Mouse (Mus musculus): ENCODE measurements at regions not wholly inside any gene's neighbourhood (a gene's known extent, or its start where the extent isn't known, plus 50 kb on each side); places are given as distances from the start of the nearest gene placed in this dataset.
"Not testable (repeated sequence)": the region's sequence is repeated elsewhere in the genome, so short reads cannot be mapped to it uniquely, and the experiment has no call there.

DNA sequence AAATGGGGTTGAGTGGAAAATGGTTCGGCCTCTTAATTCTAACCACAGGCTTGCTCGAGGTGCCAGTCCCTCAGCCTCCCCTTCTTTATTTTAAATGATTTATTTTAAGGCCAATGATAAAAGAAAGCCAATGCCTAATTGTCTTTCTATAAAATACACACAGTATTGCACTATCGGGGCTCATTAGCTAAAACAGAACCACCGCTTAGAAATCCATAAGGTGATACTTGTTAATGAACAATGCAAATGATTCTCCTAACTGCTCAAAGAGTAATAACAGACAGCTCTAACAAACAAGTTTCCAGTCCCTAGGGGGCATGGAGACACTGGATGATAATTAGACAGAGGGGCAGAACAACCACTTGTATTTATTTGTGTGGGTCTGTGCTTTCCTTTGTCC is 58.8 kb downstream of the Emx2 start:
- Histone ChIP-seq H3K4me1 (0 out of 2 replicates have a peak, but pooled peaks cover 2% of the 10 kb centered on the region), H3K27ac (no peak overlapping the region), H3K4me2 (no peak overlapping the region), H3K27me3 (no peaks in the 10 kb centered on the region), H3K4me3 (replicated peaks) (no peak overlapping the region), H3K9me3 (replicated peaks) (no peaks in the 10 kb centered on the region), H3K36me3 (no peaks in the 10 kb centered on the region), H3K9ac (no peak overlapping the region)
- no peak for ATAC-seq (replicated peaks; ENCODE audit: low FRiP score)
- WGBS = 88% methylated on average over 4 of the region's 4 CpGs

- H3K27ac ChIP-seq = no peak overlapping the region
- H3K4me1 ChIP-seq = 0 out of 2 replicates have a peak, but pooled peaks cover 3% of the 10 kb centered on the region
- H3K9ac ChIP-seq = no peak overlapping the region
- WGBS = 81% methylated on average over 3 of the region's 3 CpGs
- H3K9me3 ChIP-seq (replicated peaks) = no peaks in the 10 kb centered on the region
- H3K27me3 ChIP-seq = no peaks in the 10 kb centered on the region
- H3K4me3 ChIP-seq (replicated peaks) = no peak overlapping the region
- no peak overlapping the region for H3K4me2 ChIP-seq
- no peaks in the 10 kb centered on the region for H3K36me3 ChIP-seq
- no peak for ATAC-seq (replicated peaks; ENCODE audit: low FRiP score)
Observed at GRCm38 (mm10) chr19:59519156-59519555, 61.0 kb downstream of the Emx2 start.

- ATAC-seq (replicated peaks; ENCODE audit: low FRiP score) = peak; percentile 46; the same call in 1 of the 2 replicates
- Histone ChIP-seq H3K27ac (0 out of 2 replicates have a peak overlapping the region, but pooled peaks have one; percentile 6), H3K36me3 (no peaks in the 10 kb centered on the region), H3K27me3 (no peaks in the 10 kb centered on the region), H3K9ac (no peak overlapping the region), H3K4me1 (0 out of 2 replicates have a peak, but pooled peaks cover 3% of the 10 kb centered on the region), H3K4me3 (replicated peaks) (no peak overlapping the region), H3K9me3 (replicated peaks) (no peaks in the 10 kb centered on the region), H3K4me2 (no peak overlapping the region)
- 70% methylated on average over 11 of the region's 11 CpGs for WGBS
Observed at GRCm38 (mm10) chr19:59522176-59522575, 64.0 kb downstream of the Emx2 start.

DNA sequence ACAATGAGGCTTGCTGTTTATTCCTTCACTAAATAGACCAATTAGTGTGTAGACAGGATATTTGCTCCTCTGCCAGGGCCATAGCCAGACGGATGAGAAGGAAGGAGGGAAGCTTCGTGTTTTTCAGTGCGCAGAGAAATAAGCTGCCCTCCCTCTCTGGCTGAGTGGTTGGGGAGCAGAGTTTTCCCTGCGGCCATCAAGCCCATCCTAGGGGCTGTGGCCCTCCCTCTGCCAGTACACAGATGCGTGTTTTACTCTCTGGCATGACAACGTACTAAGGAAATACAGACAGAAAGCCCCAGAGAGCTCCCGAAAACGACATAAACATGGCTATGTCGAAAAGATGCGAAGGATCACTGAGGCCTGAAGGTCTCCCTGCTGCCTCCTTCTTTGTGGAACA is 65.2 kb downstream of the Emx2 start:
- Histone ChIP-seq H3K4me2 (no peak overlapping the region), H3K4me1 (0 out of 2 replicates have a peak, but pooled peaks cover 3% of the 10 kb centered on the region), H3K4me3 (replicated peaks) (no peak overlapping the region), H3K9ac (no peak overlapping the region), H3K36me3 (no peaks in the 10 kb centered on the region), H3K9me3 (replicated peaks) (no peaks in the 10 kb centered on the region), H3K27me3 (no peaks in the 10 kb centered on the region), H3K27ac (no peak overlapping the region)
- 59% methylated on average over 10 of the region's 10 CpGs for WGBS
- ATAC-seq (replicated peaks; ENCODE audit: low FRiP score) = no peak

DNA sequence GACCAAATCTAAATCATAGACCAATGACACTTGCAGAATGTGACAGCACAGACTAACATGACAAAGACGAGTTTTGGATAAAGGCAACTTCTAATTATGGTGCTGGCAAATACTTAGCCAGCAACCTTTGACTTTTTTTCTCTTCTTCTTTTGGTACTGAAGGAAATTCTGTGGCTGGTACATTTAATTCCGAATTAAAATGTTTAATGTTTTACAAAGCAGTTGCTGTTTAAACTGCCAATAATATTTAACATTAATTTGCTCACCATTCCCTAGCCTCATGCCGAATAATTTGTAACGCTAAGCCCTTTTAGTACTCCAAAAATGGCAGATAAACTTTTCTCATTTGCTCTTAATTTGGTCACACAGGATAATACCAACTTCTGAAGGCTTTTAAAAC is 105.9 kb downstream of the Emx2 start:
- no peak for ATAC-seq (replicated peaks; ENCODE audit: low FRiP score)
- no peaks in the 10 kb centered on the region for H3K9me3 ChIP-seq (replicated peaks)
- H3K9ac ChIP-seq = no peak overlapping the region
- no peak overlapping the region for H3K4me3 ChIP-seq (replicated peaks)
- no peaks in the 10 kb centered on the region for H3K4me1 ChIP-seq
- WGBS = 73% methylated on average over 4 of the region's 4 CpGs
- H3K27me3 ChIP-seq = no peaks in the 10 kb centered on the region
- no peak overlapping the region for H3K4me2 ChIP-seq
- no peaks in the 10 kb centered on the region for H3K36me3 ChIP-seq
- H3K27ac ChIP-seq = no peak overlapping the region

GRCm38 (mm10) chr19:59568907-59569306 is 110.7 kb downstream of the Emx2 start:
- Histone ChIP-seq H3K9ac (no peak overlapping the region), H3K4me2 (no peak overlapping the region), H3K27me3 (no peaks in the 10 kb centered on the region), H3K27ac (no peak overlapping the region), H3K36me3 (no peaks in the 10 kb centered on the region), H3K4me3 (replicated peaks) (no peak overlapping the region), H3K9me3 (replicated peaks) (no peaks in the 10 kb centered on the region), H3K4me1 (no peaks in the 10 kb centered on the region)
- ATAC-seq (replicated peaks; ENCODE audit: low FRiP score) = peak; percentile 73; the same call in 1 of the 2 replicates

DNA sequence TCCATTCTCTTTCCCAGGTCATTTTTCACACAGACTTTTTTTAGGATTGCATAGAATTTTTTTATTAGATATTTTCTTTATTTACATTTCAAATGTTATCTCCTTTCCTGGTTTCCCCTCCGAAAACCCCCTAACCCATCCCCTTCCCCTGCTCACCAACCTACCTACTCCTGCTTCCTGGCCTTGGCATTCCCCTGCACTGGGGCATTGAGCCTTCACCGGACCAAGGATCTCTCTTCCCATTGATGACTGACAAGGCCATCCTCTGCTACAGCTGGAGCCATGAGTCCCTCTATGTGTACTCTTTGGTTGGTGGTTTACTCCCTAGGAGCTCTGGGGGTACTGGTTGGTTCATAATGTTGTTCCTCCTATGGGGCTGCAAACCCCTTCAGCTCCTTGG is 111.4 kb downstream of the Emx2 start:
- WGBS = 85% methylated on average over 2 of the region's 2 CpGs
- H3K27me3 ChIP-seq; H3K36me3 ChIP-seq; H3K4me3 ChIP-seq (replicated peaks); H3K4me2 ChIP-seq; H3K4me1 ChIP-seq; H3K9ac ChIP-seq; H3K27ac ChIP-seq; H3K9me3 ChIP-seq (replicated peaks); ATAC-seq (replicated peaks; ENCODE audit: low FRiP score): not testable (repeated sequence)

DNA sequence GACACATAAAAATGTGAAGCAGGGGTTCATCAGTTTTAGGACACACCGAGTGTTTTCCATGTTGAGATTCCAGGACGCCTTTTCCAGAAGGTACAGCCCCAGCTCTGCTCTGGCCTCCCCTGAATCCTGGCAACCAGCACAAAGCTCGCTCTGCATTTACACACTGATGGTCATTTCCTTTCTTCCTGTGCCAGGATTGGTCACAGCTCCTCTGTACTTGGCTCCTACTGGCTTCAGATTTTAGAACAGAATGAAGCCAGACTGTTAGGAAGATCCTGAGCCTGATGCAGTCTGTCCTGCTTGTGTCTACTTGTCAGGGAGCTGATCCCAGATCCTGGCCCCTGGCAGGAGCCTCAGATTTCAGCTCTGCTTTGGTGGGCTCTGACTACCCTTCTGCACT is 116.2 kb downstream of the Emx2 start:
- H3K9me3 ChIP-seq (replicated peaks) = no peaks in the 10 kb centered on the region
- H3K9ac ChIP-seq = no peak overlapping the region
- no peak overlapping the region for H3K4me3 ChIP-seq (replicated peaks)
- no peaks in the 10 kb centered on the region for H3K36me3 ChIP-seq
- no peaks in the 10 kb centered on the region for H3K4me1 ChIP-seq
- no peaks in the 10 kb centered on the region for H3K27me3 ChIP-seq
- 72% methylated on average over 3 of the region's 3 CpGs for whole genome bisulfite sequencing
- H3K4me2 ChIP-seq = no peak overlapping the region
- no peak for ATAC-seq (replicated peaks; ENCODE audit: low FRiP score)
- H3K27ac ChIP-seq = no peak overlapping the region

DNA sequence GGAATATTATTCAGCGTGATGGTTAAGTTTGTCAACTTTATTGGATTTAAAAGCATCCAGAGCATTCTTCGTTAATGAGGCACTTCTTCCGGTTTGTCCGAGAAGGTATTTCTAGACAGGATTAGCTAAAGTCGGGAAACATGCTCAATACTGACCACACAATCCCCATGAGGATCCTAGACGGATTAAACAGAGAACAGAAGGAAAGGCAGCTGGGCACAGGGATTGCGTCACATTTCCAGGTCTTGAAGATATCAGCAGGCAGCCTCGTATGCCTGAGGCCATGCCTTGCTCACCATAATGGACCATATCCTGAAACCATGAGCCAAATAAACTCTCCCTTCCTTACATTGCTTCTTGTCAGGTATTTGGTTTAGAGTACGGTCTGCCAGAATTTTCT is 119.7 kb downstream of the Emx2 start:
- 0 out of 2 replicates have a peak, but pooled peaks cover 6% of the 10 kb centered on the region for H3K4me1 ChIP-seq
- no peak overlapping the region for H3K27ac ChIP-seq
- H3K4me2 ChIP-seq = no peak overlapping the region
- no peak for ATAC-seq (replicated peaks; ENCODE audit: low FRiP score)
- WGBS = 81% methylated on average over 9 of the region's 9 CpGs
- no peaks in the 10 kb centered on the region for H3K36me3 ChIP-seq
- no peak overlapping the region for H3K4me3 ChIP-seq (replicated peaks)
- no peaks in the 10 kb centered on the region for H3K9me3 ChIP-seq (replicated peaks)
- H3K27me3 ChIP-seq = no peaks in the 10 kb centered on the region
- no peak overlapping the region for H3K9ac ChIP-seq

DNA sequence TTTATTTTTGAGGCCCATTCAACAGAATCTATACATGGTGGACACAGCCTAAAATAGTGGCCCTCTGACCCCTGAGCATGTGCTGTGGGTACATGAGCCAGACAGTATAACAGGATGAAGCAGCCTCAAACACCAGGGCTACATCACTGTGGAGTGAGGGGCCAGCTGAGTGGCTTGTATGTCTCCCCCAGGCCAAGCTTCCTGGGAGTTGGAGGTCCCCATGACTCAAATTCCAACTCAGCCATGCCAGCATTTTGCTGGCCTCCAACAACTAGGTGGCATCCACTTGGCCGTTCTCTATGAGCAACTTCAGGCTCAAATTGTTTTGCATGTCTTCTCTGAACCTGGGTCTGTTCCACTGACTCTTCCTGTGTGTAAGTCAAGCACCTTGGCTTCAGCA is 121.5 kb downstream of the Emx2 start:
- no peak overlapping the region for H3K4me2 ChIP-seq

DNA sequence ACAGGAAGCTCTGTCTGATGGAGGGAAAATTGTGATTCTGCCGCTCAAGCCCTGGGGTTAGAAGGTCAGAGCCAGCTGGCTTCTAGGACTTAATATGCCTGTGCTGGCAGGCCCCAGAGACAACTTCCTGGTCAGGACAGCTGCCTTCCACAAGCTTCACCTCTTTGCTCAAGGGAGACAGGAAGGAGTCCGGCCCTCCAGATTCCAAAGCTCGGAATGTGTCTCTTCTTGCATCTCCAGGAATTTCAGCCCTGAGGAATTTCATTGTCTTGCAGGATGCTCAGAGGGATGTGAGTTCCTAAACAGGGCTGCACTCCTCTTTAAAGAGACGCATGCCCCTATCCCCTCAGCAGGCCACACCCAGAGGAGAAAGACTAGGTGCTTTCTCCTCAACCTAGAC is 127.7 kb downstream of the Emx2 start:
- Histone ChIP-seq H3K4me1 (peaks cover 34% of the 10 kb centered on the region), H3K9ac (no peak overlapping the region), H3K36me3 (no peaks in the 10 kb centered on the region), H3K9me3 (replicated peaks) (no peaks in the 10 kb centered on the region), H3K4me3 (replicated peaks) (no peak overlapping the region), H3K4me2 (no peak overlapping the region), H3K27me3 (no peaks in the 10 kb centered on the region), H3K27ac (no peak overlapping the region)
- 44% methylated on average over 4 of the region's 4 CpGs for WGBS
- ATAC-seq (replicated peaks; ENCODE audit: low FRiP score) = no peak

More for the DNA sequence above, 121.5 kb downstream of the Emx2 start:
- H3K4me1 ChIP-seq = 0 out of 2 replicates have a peak, but pooled peaks cover 6% of the 10 kb centered on the region
- ATAC-seq (replicated peaks; ENCODE audit: low FRiP score) = no peak
- no peak overlapping the region for H3K9ac ChIP-seq
- no peaks in the 10 kb centered on the region for H3K27me3 ChIP-seq
- H3K4me3 ChIP-seq (replicated peaks) = no peak overlapping the region
- H3K27ac ChIP-seq = no peak overlapping the region
- H3K36me3 ChIP-seq = no peaks in the 10 kb centered on the region
- H3K9me3 ChIP-seq (replicated peaks) = no peaks in the 10 kb centered on the region
- 98% methylated on average over 1 of the region's 1 CpGs for WGBS

DNA sequence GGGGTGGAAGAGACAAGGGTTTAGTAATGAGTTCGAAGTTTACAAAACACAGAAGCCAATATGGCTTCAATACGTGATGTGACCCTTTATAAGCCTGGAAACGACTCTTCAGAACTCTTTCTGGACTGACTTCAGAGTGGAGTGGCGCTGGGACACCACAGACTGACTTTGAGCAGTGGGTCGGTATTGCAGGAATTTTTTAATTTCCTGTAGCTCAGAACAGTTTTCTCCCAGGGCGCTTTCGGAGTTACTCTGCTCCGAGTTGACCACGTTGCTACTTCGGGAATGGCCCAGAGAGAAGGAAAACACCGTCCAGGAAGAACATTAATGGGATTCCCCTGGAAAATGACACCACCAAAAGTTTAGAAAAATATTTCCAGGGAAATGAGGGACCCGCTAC is 129.1 kb downstream of the Emx2 start:
- no peaks in the 10 kb centered on the region for H3K9me3 ChIP-seq (replicated peaks)
- 0 out of 2 replicates have a peak overlapping the region, but pooled peaks have one; percentile 20 for H3K27ac ChIP-seq
- 35% methylated on average over 12 of the region's 12 CpGs for WGBS

DNA sequence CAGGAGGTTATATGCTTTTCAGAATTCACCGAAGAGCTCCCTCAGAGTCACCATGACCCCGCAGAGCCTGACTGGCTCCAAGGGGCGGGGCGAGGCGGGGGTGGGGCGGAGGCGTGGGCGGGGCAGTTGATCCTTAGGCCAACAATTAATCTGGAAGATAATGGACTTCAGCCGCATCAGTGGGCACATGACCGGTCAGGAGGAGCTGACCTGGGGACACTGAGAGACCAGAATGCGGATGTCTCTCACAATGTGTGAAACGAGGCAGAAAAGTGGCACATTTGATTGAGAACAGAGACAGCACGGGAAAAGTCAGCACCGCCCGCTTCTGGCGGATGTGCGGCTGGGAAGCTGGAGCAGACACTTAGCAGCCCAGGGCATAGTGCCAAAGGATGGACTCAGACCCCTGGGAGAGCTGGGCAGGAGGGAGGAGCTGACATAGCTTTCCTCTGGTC is 129.9 kb downstream of the Emx2 start:
- H3K4me3 ChIP-seq (replicated peaks) = peak overlapping the region; percentile 38
- no peaks in the 10 kb centered on the region for H3K27me3 ChIP-seq
- no peaks in the 10 kb centered on the region for H3K9me3 ChIP-seq (replicated peaks)
- H3K27ac ChIP-seq = peak overlapping the region; percentile 85
- ATAC-seq (replicated peaks; ENCODE audit: low FRiP score) = peak; percentile 88
- H3K36me3 ChIP-seq = no peaks in the 10 kb centered on the region
- peaks cover 34% of the 10 kb centered on the region for H3K4me1 ChIP-seq
- 4% methylated on average over 17 of the region's 17 CpGs for WGBS
- 0 out of 2 replicates have a peak overlapping the region, but pooled peaks have one; percentile 5 for H3K9ac ChIP-seq
- peak overlapping the region; percentile 60 for H3K4me2 ChIP-seq

More for the DNA sequence above, 129.1 kb downstream of the Emx2 start:
- peaks cover 35% of the 10 kb centered on the region for H3K4me1 ChIP-seq
- no peak for ATAC-seq (replicated peaks; ENCODE audit: low FRiP score)
- H3K27me3 ChIP-seq = no peaks in the 10 kb centered on the region
- no peak overlapping the region for H3K4me2 ChIP-seq
- no peak overlapping the region for H3K9ac ChIP-seq
- no peaks in the 10 kb centered on the region for H3K36me3 ChIP-seq
- H3K4me3 ChIP-seq (replicated peaks) = no peak overlapping the region

All from kidney, embryonic 15.5 days (tissue).